Mouse (Mus musculus) midbrain, embryonic 16.5 days (tissue): Measurements from ENCODE around the gene Asic1. TPM values are rescaled to one million over a fixed set of nuclear protein-coding genes. Genes with fewer than 3 reads are reported as not detected.
"Not testable (repeated sequence)": the region's sequence is repeated elsewhere in the genome, so short reads cannot be mapped to it uniquely, and the experiment has no call there.

Experiments
- ATAC-seq: fragments of 200-750 bp; cut with Nextera tagmentation; 2 replicates; pipeline ENCODE4 v1.8.0; 2017; ENCODE audit warnings: moderate TSS enrichment
- H3K27ac ChIP-seq: fragments of 300-500 bp; sonication (generic); 2 replicates; pipeline ENCODE4 v1.5.1; 2014; ENCODE audit warnings: mild to moderate bottlenecking, low read length, mixed read lengths
- H3K27me3 ChIP-seq: fragments of 300-500 bp; sonication (generic); 2 replicates; pipeline ENCODE4 v1.6.1; 2014; ENCODE audit warnings: low read depth, low read length, mixed read lengths; ENCODE audit not compliant: control insufficient read depth, insufficient read depth
- H3K36me3 ChIP-seq: fragments of 300-500 bp; sonication (generic); 2 replicates; pipeline ENCODE4 v1.6.1; 2014; ENCODE audit warnings: mild to moderate bottlenecking, low read length, moderate library complexity, mixed read lengths; ENCODE audit not compliant: control insufficient read depth, insufficient read depth
- H3K4me1 ChIP-seq: fragments of 300-500 bp; sonication (generic); 2 replicates; pipeline ENCODE4 v1.6.1; 2014; ENCODE audit warnings: mild to moderate bottlenecking, low read length, mixed read lengths; ENCODE audit not compliant: control insufficient read depth, insufficient read depth
- H3K4me2 ChIP-seq: fragments of 300-500 bp; sonication (generic); 2 replicates; pipeline ENCODE4 v1.6.1; 2014; ENCODE audit warnings: mild to moderate bottlenecking, low read length, mixed read lengths
- H3K4me3 ChIP-seq: fragments of 300-500 bp; sonication (generic); 2 replicates; pipeline ENCODE4 v1.5.1; 2014; ENCODE audit warnings: low read depth, mild to moderate bottlenecking, low read length, moderate library complexity, mixed read lengths
- H3K9ac ChIP-seq: fragments of 300-500 bp; sonication (generic); 2 replicates; pipeline ENCODE4 v1.6.1; 2014; ENCODE audit warnings: low read depth, low read length, mixed read lengths
- H3K9me3 ChIP-seq: fragments of 300-500 bp; sonication (generic); replicated peaks from 2 replicates; pipeline ENCODE4 v1.6.1; 2014; ENCODE audit warnings: mild to moderate bottlenecking, low read length, mixed read lengths; ENCODE audit not compliant: control insufficient read depth, poor library complexity, severe bottlenecking
- WGBS: fragments of 180-500 bp; shearing (Covaris S2); extraction: QIAGEN DNeasy Blood & Tissue Kit; methylation state at CpG from one replicate; pipeline ENCODE4 v1.1.7; 2014; 5-methylcytosine and 5-hydroxymethylcytosine counted together
- polyA plus RNA-seq: library from polyadenylated mRNA; unstranded; fragments of >200 nt; fragmentation: Nextera tagmentation; extraction: Ambion mirVana; gene quantifications from 2 replicates; pipeline ENCODE4 v1.2.1, GENCODE M21; 2015

Asic1 gene
- polyA plus RNA-seq, 1 experiment from 2014 or later: 53.9 TPM

DNA sequence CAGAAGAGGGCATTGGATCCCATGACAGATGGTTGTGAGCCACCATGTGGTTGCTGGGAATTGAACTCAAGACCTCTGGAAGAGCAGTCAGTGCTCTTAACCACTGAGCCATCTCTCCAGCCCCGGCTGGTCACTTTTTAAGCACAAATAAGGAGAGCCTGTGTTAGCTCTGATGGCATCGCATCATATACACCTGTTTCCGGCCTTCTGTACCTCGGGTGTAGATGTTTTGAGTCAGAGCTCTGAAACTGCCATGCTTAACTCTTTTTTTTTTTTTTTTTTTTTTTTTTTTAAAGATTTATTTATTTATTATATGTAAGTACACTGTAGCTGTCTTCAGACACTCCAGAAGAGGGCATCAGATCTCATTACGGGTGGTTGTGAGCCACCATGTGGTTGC is 56.9 kb downstream of the Asic1 start:
- not testable (repeated sequence) for H3K9me3 ChIP-seq, H3K4me2 ChIP-seq, H3K4me3 ChIP-seq, H3K27ac ChIP-seq, H3K9ac ChIP-seq, ATAC-seq, H3K27me3 ChIP-seq
- 96% methylated on average over 4 of the region's 5 CpGs for WGBS
- Histone ChIP-seq H3K4me1 (peaks cover 21% of the 10 kb centered on the region), H3K36me3 (peaks cover 12% of the 10 kb centered on the region; the same call in 1 of the 2 replicates)

GRCm38 (mm10) chr15:99727525-99727924 is 57.4 kb downstream of the Asic1 start:
- no peak overlapping the region for H3K9ac ChIP-seq
- H3K36me3 ChIP-seq: peaks cover 12% of the 10 kb centered on the region; the same call in 1 of the 2 replicates
- no peak for ATAC-seq
- H3K27me3 ChIP-seq: no peaks in the 10 kb centered on the region
- H3K9me3 ChIP-seq: no peaks in the 10 kb centered on the region
- 96% methylated on average over 12 of the region's 12 CpGs for WGBS
- no peak overlapping the region for H3K4me3 ChIP-seq
- H3K4me2 ChIP-seq: no peak overlapping the region
- peaks cover 21% of the 10 kb centered on the region for H3K4me1 ChIP-seq
- H3K27ac ChIP-seq: no peak overlapping the region

DNA sequence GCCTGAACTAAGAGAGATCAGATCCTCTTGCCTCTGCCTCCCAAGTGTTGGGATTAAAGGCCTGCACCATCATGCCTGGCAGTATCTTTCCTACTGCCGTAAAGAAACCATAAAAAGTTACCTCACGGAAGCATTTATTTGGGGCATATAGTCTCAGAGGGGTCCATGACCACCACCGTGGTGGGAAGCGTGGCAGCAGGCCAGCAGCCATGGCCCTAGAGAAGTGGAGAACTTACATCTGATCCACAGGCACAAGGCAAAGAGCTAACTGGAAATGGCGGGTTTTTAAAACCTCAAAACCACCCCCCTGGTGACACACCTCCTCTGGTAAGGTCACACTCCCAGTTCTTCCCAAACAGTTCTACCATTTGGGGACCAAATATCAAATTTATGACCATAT is 58.0 kb downstream of the Asic1 start:
- ATAC-seq: no peak
- Histone ChIP-seq H3K9ac (no peak overlapping the region), H3K27me3 (no peaks in the 10 kb centered on the region), H3K4me3 (no peak overlapping the region), H3K4me1 (peaks cover 21% of the 10 kb centered on the region), H3K27ac (no peak overlapping the region), H3K9me3 (no peaks in the 10 kb centered on the region), H3K36me3 (peaks cover 12% of the 10 kb centered on the region; the same call in 1 of the 2 replicates), H3K4me2 (no peak overlapping the region)
- WGBS: 98% methylated on average over 5 of the region's 5 CpGs

GRCm38 (mm10) chr15:99729056-99729783 is 59.1 kb downstream of the Asic1 start:
- Histone ChIP-seq H3K4me3 (no peak overlapping the region), H3K4me1 (peaks cover 15% of the 10 kb centered on the region), H3K9ac (no peak overlapping the region), H3K36me3 (peaks cover 12% of the 10 kb centered on the region; the same call in 1 of the 2 replicates), H3K4me2 (no peak overlapping the region), H3K9me3 (no peaks in the 10 kb centered on the region), H3K27ac (no peak overlapping the region), H3K27me3 (no peaks in the 10 kb centered on the region)
- no peak for ATAC-seq
- WGBS: 96% methylated on average over 3 of the region's 4 CpGs

GRCm38 (mm10) chr15:99731167-99731566 is 61.0 kb downstream of the Asic1 start:
- Histone ChIP-seq H3K9ac (no peak overlapping the region), H3K4me1 (peaks cover 6% of the 10 kb centered on the region), H3K27ac (no peak overlapping the region), H3K27me3 (no peaks in the 10 kb centered on the region), H3K4me2 (no peak overlapping the region), H3K9me3 (no peaks in the 10 kb centered on the region), H3K4me3 (no peak overlapping the region), H3K36me3 (peaks cover 24% of the 10 kb centered on the region)
- no peak for ATAC-seq
- WGBS: 100% methylated on average over 2 of the region's 2 CpGs

- H3K4me1 ChIP-seq: peaks cover 1% of the 10 kb centered on the region
- H3K36me3 ChIP-seq: peaks cover 26% of the 10 kb centered on the region
- H3K4me3 ChIP-seq: no peak overlapping the region
- WGBS: 90% methylated on average over 3 of the region's 3 CpGs
- no peak overlapping the region for H3K9ac ChIP-seq
- no peaks in the 10 kb centered on the region for H3K9me3 ChIP-seq
- no peak overlapping the region for H3K27ac ChIP-seq
- H3K27me3 ChIP-seq: no peaks in the 10 kb centered on the region
- no peak for ATAC-seq
- H3K4me2 ChIP-seq: no peak overlapping the region
Measured at GRCm38 (mm10) chr15:99731678-99732077, 61.5 kb downstream of the Asic1 start.

- Histone ChIP-seq H3K4me3 (no peak overlapping the region), H3K27me3 (no peaks in the 10 kb centered on the region), H3K27ac (no peak overlapping the region), H3K4me1 (no peaks in the 10 kb centered on the region), H3K36me3 (peaks cover 29% of the 10 kb centered on the region), H3K9me3 (no peaks in the 10 kb centered on the region), H3K4me2 (no peak overlapping the region), H3K9ac (no peak overlapping the region)
- no peak for ATAC-seq
- 95% methylated on average over 5 of the region's 5 CpGs for WGBS
Measured at GRCm38 (mm10) chr15:99733186-99733585, 63.0 kb downstream of the Asic1 start.

DNA sequence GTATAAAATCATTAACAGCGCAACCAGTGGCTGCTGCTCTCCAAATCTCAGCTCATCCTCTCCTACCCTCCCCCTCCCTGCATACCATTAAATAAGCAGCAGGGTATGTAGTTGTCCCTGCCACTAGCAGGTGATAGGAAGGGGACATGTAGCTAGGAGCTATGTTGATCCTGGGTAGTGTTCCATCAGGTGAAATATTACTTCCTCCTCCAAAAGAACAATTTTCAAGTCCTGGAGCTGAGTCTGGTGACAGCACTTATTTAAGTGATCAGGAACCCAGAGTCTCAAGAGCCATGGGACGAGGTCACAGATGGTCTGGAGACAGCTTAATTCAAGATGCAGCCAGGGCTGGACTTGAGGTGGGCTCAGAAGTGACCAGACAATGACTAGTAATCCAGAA is 65.5 kb downstream of the Asic1 start:
- peaks cover 28% of the 10 kb centered on the region for H3K36me3 ChIP-seq

GRCm38 (mm10) chr15:99736675-99737074 is 66.5 kb downstream of the Asic1 start:
- no peaks in the 10 kb centered on the region for H3K4me1 ChIP-seq
- H3K4me3 ChIP-seq: no peak overlapping the region
- ATAC-seq: no peak
- 94% methylated on average over 11 of the region's 11 CpGs for WGBS
- H3K27me3 ChIP-seq: no peaks in the 10 kb centered on the region
- H3K4me2 ChIP-seq: no peak overlapping the region
- no peak overlapping the region for H3K27ac ChIP-seq
- H3K36me3 ChIP-seq: peaks cover 30% of the 10 kb centered on the region
- no peaks in the 10 kb centered on the region for H3K9me3 ChIP-seq
- H3K9ac ChIP-seq: no peak overlapping the region

More for the DNA sequence above, 65.5 kb downstream of the Asic1 start:
- H3K27ac ChIP-seq: no peak overlapping the region
- no peak overlapping the region for H3K4me3 ChIP-seq
- H3K9ac ChIP-seq: no peak overlapping the region
- 96% methylated on average over 2 of the region's 2 CpGs for WGBS
- H3K4me1 ChIP-seq: no peaks in the 10 kb centered on the region
- no peaks in the 10 kb centered on the region for H3K9me3 ChIP-seq
- no peaks in the 10 kb centered on the region for H3K27me3 ChIP-seq
- no peak for ATAC-seq
- H3K4me2 ChIP-seq: no peak overlapping the region
